Mouse (Mus musculus): Measurements from ENCODE around the gene Lbhd1. TPM values are rescaled to one million over a fixed set of nuclear protein-coding genes. Genes with fewer than 3 reads are reported as not detected.
"Not testable (repeated sequence)": the region's sequence is repeated elsewhere in the genome, so short reads cannot be mapped to it uniquely, and the experiment has no call there.

Lbhd1 gene
- total RNA-seq, 4 experiments from 2014 or later: 9.6 to 22.4 (median 14.5) TPM

- peak; percentile 98 for DNase-seq
These were observed 12.0 kb upstream of the Lbhd1 start, which contains the start of gene Ubxn1 for GRCm38 (mm10) chr19:8871267-8872186. Gene Ubxn1, plus strand, starts transcription at chr19:8871496.

- DNase-seq: no peak
These were observed 11.2 kb upstream of the Lbhd1 start for GRCm38 (mm10) chr19:8872266-8872840.

GRCm38 (mm10) chr19:8875031-8875430 lies 8.5 kb upstream of the Lbhd1 start:
- DNase-seq: no peak

- DNase-seq: peak; percentile 91
These were observed 3.1 kb upstream of the Lbhd1 start, which contains the start of gene Uqcc3 for GRCm38 (mm10) chr19:8880311-8881033. Gene Uqcc3, minus strand, starts transcription at chr19:8880923.

DNA sequence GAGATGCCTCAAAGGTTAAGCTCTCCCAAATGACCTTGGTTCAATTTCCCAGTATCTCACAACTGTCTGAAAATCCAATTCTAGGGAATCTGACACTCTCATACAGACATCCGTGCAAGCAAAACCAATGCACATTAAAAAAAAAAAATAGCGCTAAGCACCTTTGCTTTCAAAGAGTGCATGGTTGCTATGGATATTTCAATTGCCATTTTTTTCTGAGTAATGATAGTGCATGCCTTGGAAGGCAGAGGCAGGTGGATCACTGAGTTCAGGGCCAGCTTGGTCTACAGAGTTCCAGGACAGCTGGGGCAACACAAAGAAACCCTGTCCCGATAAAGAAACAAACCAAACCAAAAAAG lies 2.5 kb upstream of the Lbhd1 start:
- no peak for DNase-seq

DNA sequence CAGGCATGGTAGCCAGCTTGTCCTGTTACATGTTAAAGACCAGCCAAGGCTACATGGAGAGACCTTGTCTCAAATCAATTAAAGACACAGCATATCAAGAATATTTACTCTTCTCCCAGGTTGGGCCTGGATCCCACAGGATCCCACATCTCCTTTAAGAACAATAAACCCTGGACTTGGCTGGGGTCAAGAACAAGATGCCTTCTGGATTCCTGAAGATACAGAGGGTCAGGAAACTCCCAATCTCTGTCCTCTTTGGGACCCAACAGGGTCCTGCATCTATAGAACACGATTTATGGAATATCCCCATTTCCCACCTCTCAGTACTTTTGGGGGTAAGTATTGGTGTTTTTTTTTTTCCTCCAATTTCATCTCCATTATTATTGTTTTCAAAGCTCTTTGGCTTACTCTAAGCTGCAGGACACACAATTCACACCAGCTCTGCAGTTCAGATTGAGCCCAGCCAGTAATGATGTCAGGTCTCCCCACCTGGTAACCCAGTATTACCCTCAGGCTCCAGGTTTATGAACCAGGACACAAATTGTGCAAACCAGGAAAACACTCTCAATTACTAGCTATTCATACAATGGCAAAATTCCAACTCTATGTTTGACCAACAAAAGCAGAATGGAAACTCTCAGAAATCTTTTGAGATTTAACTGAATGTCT lies 3.5 kb downstream of the Lbhd1 start:
- no peak for DNase-seq

DNA sequence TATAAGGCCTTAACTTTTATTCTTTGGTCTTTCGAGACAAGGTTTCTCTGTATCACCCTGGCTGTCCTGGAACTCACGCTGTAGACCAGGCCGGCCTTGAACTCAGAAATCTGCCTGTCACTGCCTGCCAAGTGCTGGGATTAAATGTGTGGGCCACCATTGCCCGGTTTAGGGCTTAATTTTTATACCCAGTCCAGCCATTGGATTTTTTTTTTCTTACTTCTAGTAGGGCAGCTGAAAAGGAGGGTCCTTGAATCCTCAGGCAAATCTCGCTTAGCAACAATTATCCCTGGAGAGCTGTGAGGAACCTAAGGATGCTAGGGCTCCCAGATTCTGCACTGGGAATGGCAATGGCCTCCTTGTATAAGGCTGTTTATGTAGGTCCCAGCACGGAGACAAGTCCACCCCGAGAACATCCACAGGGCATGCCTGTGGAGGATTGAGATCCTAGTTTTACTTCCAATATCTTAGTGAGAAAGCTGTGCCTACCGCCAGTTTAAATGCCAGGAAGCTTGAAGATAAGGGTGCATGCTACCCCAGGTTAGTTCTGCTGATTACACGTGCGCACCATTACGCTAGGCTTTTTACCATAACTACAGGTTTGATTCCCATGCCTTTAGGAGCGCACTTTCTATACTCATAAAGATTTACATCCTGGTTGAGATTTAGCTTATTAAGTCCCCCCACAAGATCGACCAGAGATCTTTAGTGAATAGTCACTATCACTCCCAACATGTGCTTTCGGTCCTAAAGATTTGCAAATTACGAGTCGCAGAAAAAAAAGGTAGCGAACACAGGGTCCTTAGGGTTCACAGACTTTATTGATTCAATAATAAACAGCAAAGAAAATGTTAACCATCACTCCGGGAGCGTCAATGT lies 4.3 kb downstream of the Lbhd1 start:
- DNase-seq: no peak

DNA sequence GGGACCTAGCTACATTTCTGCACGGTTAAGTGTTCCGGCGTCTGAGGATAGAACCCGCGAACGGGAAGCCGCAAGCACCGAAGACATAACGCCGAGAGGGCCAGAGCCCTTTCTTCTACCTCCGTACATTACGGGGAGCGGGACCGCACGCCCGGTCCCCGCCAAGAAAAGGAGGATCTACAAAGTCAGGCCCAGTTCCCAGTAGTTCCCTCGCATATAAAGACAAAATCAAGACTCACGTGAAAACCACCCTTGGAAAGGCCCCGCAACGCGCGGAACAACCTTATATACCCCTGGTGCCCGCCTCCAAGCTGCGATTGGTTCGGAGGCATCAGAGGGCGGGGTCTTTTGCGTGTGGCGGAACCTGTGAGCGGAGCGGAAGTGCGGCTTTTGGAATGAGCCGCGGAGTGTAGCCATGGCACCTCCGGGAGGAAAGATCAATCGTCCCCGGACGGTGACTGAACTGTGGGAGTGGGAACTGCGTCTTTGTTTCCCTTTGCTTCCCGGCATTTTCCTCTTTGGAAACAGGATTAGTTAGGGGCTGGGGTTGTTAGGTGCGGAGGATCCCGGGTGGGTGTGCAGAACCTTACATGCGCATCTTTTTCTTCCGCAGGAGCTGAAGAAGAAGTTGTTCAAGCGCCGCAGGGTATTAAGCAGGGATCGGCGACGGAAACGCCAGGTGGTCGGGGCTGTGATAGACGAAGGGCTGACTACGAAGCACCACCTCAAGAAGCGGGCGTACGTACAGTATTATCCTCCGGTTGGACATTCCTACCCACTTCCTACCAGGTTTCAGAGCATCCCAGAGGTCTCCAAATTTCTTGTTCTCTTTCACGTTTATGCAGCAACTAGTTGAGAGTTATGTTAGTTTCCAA lies 5.2 kb downstream of the Lbhd1 start, which contains the start of the genes 1810009A15Rik and Gm49416:
Gene 1810009A15Rik, plus strand, starts transcription at position 343 of the 875 bp plus-strand sequence.
Gene Gm49416, plus strand, starts transcription at position 416 of the 875 bp plus-strand sequence.
- DNase-seq: peak; percentile 93

- DNase-seq: peak; percentile 72
These were observed 9.6 kb downstream of the Lbhd1 start, which contains the start of gene Ints5 for GRCm38 (mm10) chr19:8892829-8893766. Gene Ints5, plus strand, starts transcription at chr19:8893005.

DNA sequence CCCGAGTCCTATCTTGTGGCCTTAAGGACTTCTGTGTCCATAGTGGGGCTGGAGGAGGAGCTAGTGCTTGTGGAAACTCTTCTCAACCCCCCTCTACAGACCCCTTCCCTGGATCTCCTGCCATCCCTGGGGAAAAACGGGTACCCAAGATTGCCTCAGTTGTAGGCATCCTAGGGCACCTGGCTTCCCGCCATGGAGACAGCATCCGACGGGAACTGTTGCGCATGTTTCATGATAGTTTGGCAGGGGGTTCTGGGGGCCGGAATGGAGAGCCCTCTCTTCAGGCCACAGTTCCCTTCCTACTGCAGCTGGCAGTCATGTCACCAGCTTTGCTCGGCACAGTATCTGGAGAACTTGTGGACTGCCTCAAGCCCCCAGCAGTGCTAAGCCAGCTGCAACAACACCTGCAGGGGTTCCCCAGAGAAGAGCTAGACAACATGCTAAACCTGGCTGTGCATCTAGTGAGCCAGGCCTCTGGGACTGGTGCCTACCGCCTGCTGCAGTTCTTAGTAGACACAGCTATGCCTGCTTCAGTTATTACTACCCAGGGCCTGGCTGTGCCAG lies 11.9 kb downstream of the Lbhd1 start:
- DNase-seq: no peak

- not testable (repeated sequence) for DNase-seq
These were observed 12.7 kb downstream of the Lbhd1 start for GRCm38 (mm10) chr19:8896231-8896630.

DNA sequence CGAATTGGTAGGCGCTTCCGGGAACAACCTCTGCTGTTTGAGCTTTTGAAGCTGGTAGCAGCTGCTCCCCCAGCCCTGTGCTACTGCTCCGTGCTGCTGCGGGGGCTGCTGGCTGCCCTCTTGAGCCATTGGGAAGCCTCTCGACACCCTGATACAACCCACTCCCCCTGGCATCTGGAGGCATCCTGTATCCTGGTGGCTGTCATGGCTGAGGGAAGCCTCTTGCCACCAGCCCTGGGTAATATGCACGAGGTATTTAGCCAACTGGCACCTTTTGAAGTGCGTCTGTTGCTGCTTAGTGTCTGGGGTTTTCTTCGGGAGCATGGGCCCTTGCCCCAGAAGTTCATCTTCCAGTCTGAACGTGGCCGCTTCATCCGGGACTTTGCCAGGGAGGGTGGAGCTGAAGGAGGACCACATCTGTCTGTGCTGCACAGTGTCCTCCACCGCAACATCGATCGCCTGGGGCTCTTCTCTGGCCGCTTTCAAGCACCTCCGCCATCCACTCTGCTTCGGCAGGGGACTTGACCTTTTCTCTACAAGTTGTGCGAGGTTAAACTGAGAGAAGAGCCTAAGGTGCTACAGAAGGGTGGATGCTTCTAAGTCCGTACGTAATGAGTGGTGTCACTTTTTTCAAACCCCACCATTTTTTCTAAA lies 13.8 kb downstream of the Lbhd1 start:
- DNase-seq: peak; percentile 51

DNA sequence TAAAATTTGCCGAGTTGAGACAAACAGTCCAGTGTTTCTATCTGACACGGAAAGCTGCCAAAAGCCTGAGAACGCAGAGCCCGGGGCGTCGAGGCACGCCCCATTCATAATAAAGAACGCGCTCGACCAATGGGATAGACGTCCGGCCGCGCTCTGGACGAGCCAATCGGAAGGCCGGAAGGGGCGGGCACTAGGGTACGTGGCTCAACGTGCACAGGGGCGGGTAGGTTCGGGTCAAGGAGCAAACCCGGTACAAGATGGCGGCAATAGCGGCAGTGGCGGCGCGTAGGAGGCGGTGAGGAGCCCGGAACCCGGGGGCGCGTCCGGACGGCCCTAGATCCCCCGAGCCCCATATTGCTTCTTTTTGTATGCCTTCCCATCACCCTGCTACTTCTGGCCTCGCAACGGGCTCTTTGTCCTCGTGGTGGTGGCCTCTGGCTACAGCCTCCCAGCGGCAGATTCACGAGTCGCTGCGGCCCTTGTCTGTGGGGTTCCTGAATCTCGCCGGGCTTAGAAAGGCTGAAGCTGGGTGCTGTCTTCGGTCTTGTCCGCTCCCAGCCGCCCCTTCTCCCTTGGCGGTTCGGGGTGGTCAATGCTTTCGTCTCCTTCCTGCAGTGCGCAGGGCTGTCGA lies 14.4 kb downstream of the Lbhd1 start, which contains the start of gene Ganab:
Gene Ganab, plus strand, starts transcription at position 207 of the 631 bp plus-strand sequence.
- DNase-seq: peak; percentile 96

DNA sequence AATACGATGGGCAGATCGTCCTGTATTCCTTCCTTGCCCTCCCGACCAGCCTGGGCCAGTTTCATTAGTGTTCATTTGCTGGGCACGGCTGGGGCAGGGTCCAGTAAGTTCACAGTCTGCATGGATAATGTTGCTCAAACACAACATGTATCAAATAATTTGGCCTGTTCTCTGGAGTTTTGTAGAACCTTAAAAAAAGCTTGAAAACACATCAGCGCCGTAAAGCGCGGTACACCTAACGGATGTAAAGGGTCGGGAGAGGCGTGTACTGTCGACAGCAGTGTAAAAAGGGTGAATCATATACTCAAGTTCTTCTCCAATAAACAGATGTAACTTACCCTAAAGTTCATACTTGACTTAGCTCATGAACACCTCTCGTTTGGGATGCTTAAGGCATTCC lies 15.0 kb downstream of the Lbhd1 start:
- DNase-seq: no peak

- DNase-seq: no peak
These were observed 15.5 kb downstream of the Lbhd1 start for GRCm38 (mm10) chr19:8899079-8899478.

DNA sequence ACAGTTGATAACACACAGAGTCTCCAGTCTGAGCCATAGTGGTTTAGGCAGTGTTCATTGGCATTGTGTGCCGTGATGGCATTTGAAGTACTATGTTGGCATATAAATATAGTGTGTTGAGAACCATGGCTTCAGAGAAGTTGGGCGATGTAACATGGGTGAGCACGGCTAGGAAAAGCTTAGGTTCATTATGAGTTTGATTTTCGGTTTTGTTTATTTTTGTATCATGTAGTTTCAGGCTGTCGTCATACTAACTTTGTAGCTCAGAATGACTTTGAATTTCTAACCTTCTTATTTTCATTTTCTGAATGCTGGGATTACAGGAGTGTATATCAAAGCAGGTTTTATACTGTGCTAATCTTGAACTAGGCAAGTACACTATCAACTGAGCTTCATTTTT lies 19.9 kb downstream of the Lbhd1 start:
- DNase-seq: no peak

DNA sequence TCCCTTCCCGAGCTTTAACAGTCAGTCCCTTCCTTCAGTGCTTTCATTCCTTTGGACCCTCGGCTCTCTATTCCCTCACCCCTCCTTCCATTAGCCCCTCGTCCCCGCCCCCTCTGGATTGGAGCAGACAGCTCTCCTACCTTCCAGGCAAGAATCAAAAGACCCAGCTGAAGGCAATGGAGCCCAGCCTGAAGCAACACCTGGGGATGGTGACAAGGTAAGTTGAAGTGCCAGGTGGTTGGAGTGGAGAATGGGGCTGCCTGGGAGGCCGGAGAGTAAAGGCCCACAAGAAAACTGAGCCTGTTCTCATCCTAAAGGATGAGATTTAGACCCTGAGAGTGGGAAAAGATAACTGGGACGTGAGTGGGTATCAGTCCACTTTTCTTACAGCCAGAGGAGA lies 25.0 kb downstream of the Lbhd1 start:
- no peak for DNase-seq

All from adrenal gland, adult 8-10 months (tissue).